13 mouse cellular contexts compared by ENCODE assay signal in the genomic region with DNA sequence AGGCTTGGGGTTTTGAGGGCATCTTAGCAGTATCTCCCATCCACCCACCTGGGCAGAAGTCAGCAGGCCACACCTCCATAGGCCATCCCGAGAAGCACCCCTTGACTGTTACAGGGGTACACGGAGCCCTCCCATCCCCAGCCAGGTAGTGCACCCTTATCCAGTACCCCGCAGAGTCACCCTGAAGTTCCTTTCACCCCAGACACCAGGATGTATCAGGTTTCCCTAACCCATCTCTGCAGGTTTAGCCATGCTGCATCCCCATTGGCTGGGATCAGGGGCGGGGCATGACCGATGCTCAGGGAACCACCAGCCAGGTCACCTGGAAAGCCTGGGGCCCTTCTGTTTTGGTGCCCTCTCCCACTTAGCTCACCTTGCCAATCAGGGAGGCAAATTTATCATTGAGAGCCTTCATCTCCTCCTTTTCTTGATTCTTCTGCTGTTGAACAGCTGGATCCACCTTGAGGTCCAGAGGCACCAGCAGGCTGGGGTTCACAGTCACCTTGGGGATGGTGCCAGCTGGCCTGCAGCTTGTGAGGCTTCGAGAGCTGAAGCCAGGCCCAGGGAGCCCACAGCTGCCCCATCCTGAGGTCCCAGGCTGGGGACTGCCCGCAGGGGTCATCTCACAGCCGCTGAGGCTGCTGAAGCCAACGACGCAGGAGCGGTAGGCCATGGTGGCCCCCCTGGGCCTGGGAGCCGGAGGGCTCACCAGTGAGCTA. TPM values are rescaled to one million over a fixed set of nuclear protein-coding genes. Genes with fewer than 3 reads are reported as not detected.
DNase-seq lines count a peak whose midpoint lies in the region; ATAC-seq and TF ChIP-seq lines count a peak whose summit lies in the region.
"Had no signal": no experiment of that assay in that cellular context is flagged by ENCODE, and none has a peak within 500 bp of the region (broad histone marks: within the 10 kb centered on the region; RNA-seq: fewer than 3 reads in every experiment).

No protein-coding gene starts in this region.

- peaks cover 87% of the 10 kb centered on the region for H3K4me1 ChIP-seq in heart, embryonic 15.5 days (replicated peaks)
- H3K4me1 ChIP-seq in liver, embryonic 11.5 days (replicated peaks; ENCODE audit: control insufficient read depth, insufficient read depth, low read length), result 0 out of 2 replicates have a peak, but pooled peaks cover 5% of the 10 kb centered on the region

- no peaks in the 10 kb centered on the region for H3K9me3 ChIP-seq in heart, embryonic 15.5 days (replicated peaks)
- no peaks in the 10 kb centered on the region for H3K9me3 ChIP-seq in liver, embryonic 11.5 days (ENCODE audit: control insufficient read depth, low read length)
- H3K9me3 ChIP-seq: megakaryocyte, embryonic 14.5 days had no signal

- 32% methylated on average over 12 of the region's 12 CpGs for WGBS in heart, embryonic 15.5 days
- 63% methylated on average over 12 of the region's 12 CpGs for WGBS in liver, embryonic 11.5 days

- TF ChIP-seq CTCF in left cerebral cortex, adult 2 months (IDR thresholded peaks at IDR 0.05), result no peak

- 0 out of 2 replicates have a peak, but pooled peaks cover 2% of the 10 kb centered on the region for H3K27me3 ChIP-seq in heart, embryonic 15.5 days
- H3K27me3 ChIP-seq in liver, embryonic 11.5 days (replicated peaks; ENCODE audit: control insufficient read depth, insufficient read depth, low read length), result no peaks in the 10 kb centered on the region

- DNase-seq in kidney, adult 9 months, result peak; percentile 38
- DNase-seq in kidney, adult 18-20 months, result no peak
- DNase-seq in adrenal gland, postnatal 10 days, result peak; percentile 73
- DNase-seq in lung, postnatal 14 days, result peak; percentile 38
- no peak for DNase-seq in layer of hippocampus, adult 18-20 months (ENCODE audit: low spot score in 2 of 2)
- no peak for DNase-seq in liver, embryonic 11.5 days (ENCODE audit: low spot score)
- no peak for DNase-seq in left cerebral cortex, adult 2 months (ENCODE audit: extremely low spot score in 1 of 2, low spot score in 2 of 2)
- DNase-seq: right cerebral cortex, postnatal 14 days had no signal

- H3K4me2 ChIP-seq in heart, embryonic 15.5 days, result peak overlapping the region; percentile 55
- H3K4me2 ChIP-seq in liver, embryonic 11.5 days, result no peak overlapping the region

- ATAC-seq in heart, embryonic 15.5 days (replicated peaks; ENCODE audit: insufficient number of reproducible peaks, insufficient read depth, low FRiP score, low read depth), result peak; percentile 0; the same call in 1 of the 2 replicates
- ATAC-seq in liver, embryonic 11.5 days (replicated peaks; ENCODE audit: low FRiP score), result no peak
- ATAC-seq: inflammation-experienced regulatory T-cells, adult 6 months had no signal

- intact Hi-C loops in left cerebral cortex, adult 2 months (cut with DNase I), result no loop called here

- peak overlapping the region; percentile 49 for H3K9ac ChIP-seq in heart, embryonic 15.5 days
- no peak overlapping the region for H3K9ac ChIP-seq in liver, embryonic 11.5 days (ENCODE audit: low read depth, low read length)

- H3K4me3 ChIP-seq in heart, embryonic 15.5 days, result peak overlapping the region; percentile 14
- no peak overlapping the region for H3K4me3 ChIP-seq in liver, embryonic 11.5 days (ENCODE audit: low read depth, low read length)
- H3K4me3 ChIP-seq in left cerebral cortex, adult 2 months, result no peak overlapping the region
- H3K4me3 ChIP-seq: erythroblast, embryonic 14.5 days; megakaryocyte, embryonic 14.5 days had no signal

- H3K27ac ChIP-seq in heart, embryonic 15.5 days, result peak overlapping the region; percentile 94
- no peak overlapping the region for H3K27ac ChIP-seq in liver, embryonic 11.5 days (ENCODE audit: low read depth, low read length)
- no peak overlapping the region for H3K27ac ChIP-seq in left cerebral cortex, adult 2 months

- H3K36me3 ChIP-seq in heart, embryonic 15.5 days, result no peaks in the 10 kb centered on the region
- H3K36me3 ChIP-seq in liver, embryonic 11.5 days (ENCODE audit: control insufficient read depth, insufficient read depth, low read length), result no peaks in the 10 kb centered on the region

RNA-seq across cellular contexts. Expression of gene Krt80, which starts 0.4 kb away (rescaled TPM):
- under 1 TPM; 0.75 to 0.76 TPM for total RNA-seq in adrenal gland, postnatal 10 days (2021)
- 7.4 and 8.1 TPM in 2 replicates for polyA plus RNA-seq in heart, embryonic 15.5 days (2015; fragmentation: Nextera tagmentation; extraction: Ambion mirVana)
- under 1 TPM; 0.25 to 0.40 TPM for total RNA-seq in layer of hippocampus, adult 18-20 months (2021)
- polyA plus RNA-seq in liver, embryonic 11.5 days (2014; fragmentation: Nextera tagmentation; extraction: Ambion mirVana), result 0.23 TPM in 1 of 2 replicates, not detected in the other
- total RNA-seq in left cerebral cortex, adult 2 months (2021), result 1 to 10 TPM; 2.9 to 3.9 TPM
- polyA plus RNA-seq: erythroblast, embryonic 14.5 days had no signal

RNA-seq across cellular contexts. Expression of gene Krt7, which starts 41.3 kb away (rescaled TPM):
- 1 to 10 TPM; 3.5 to 4.2 TPM for total RNA-seq in adrenal gland, postnatal 10 days (2021)
- polyA plus RNA-seq in heart, embryonic 15.5 days (2015; fragmentation: Nextera tagmentation; extraction: Ambion mirVana), result 17.4 and 28.2 TPM in 2 replicates
- not detected for total RNA-seq in layer of hippocampus, adult 18-20 months (2021)
- polyA plus RNA-seq in liver, embryonic 11.5 days (2014; fragmentation: Nextera tagmentation; extraction: Ambion mirVana), result 13.3 and 13.9 TPM in 2 replicates
- total RNA-seq in left cerebral cortex, adult 2 months (2021), result under 1 TPM; 0.09 to 0.48 TPM
- total RNA-seq: gastrocnemius, postnatal 25 days had no signal
- polyA plus RNA-seq: erythroblast, embryonic 14.5 days had no signal

Comparison
In these comparisons a context has a peak if more than half of its experiments do, and no peak if none do; other contexts are left out.
1. DNase-seq: peak in kidney, adult 9 months (single experiment), adrenal gland, postnatal 10 days (single experiment) and lung, postnatal 14 days (single experiment); none in kidney, adult 18-20 months (single experiment), layer of hippocampus, adult 18-20 months (0 of 2), liver, embryonic 11.5 days (single experiment) and left cerebral cortex, adult 2 months (0 of 2).